ENCODE assay signal across 8 mouse cellular contexts in genomic region chr9:31997178-31998097, GRCm38 (mm10).
DNase-seq lines count a peak whose midpoint lies in the region; ATAC-seq and TF ChIP-seq lines count a peak whose summit lies in the region.

No protein-coding gene starts in this region.

- no peaks in the 10 kb centered on the region for H3K9me3 ChIP-seq in heart, embryonic 10.5 days

- peak; percentile 56 for ATAC-seq in megakaryocyte progenitor cell, adult 5-6 weeks (replicated peaks; ENCODE audit: poor library complexity)

- H3K27ac ChIP-seq in gastrocnemius, adult 2 months: peak overlapping the region; percentile 57
- H3K27ac ChIP-seq in heart, embryonic 10.5 days: peak overlapping the region; percentile 91

- peak overlapping the region; percentile 40 for H3K4me3 ChIP-seq in gastrocnemius, adult 2 months
- peak overlapping the region; percentile 45 for H3K4me3 ChIP-seq in heart, embryonic 10.5 days

- no peaks in the 10 kb centered on the region for H3K36me3 ChIP-seq in heart, embryonic 10.5 days

- 26% methylated on average over 25 of the region's 25 CpGs for WGBS in heart, embryonic 10.5 days

- no peak for TF ChIP-seq CTCF in gastrocnemius, adult 2 months (IDR thresholded peaks at IDR 0.05)

- intact Hi-C loops in gastrocnemius, adult 2 months (cut with DNase I): no loop called here

- no peak for DNase-seq in gastrocnemius, adult 2 months
- no peak for DNase-seq in gastrocnemius, postnatal 25 days
- DNase-seq in R1 (ENCODE audit: low read depth, low spot score): peak; percentile 27
- peak; percentile 91 for DNase-seq in heart, embryonic 10.5 days (ENCODE audit: low spot score)
- DNase-seq in layer of hippocampus, postnatal 10 days (ENCODE audit: low spot score in 2 of 2): peak; percentile 42 to 49
- DNase-seq in spleen, adult 18-20 months: no peak
- DNase-seq in ovary, postnatal 36 days (ENCODE audit: low spot score): no peak

- H3K4me1 ChIP-seq in heart, embryonic 10.5 days: peaks cover 54% of the 10 kb centered on the region

- no peaks in the 10 kb centered on the region for H3K27me3 ChIP-seq in heart, embryonic 10.5 days (ENCODE audit: insufficient read depth, poor library complexity, severe bottlenecking)

Comparison
In these comparisons a context has a peak if more than half of its experiments do, and no peak if none do; other contexts are left out.
1. DNase-seq: peak in R1 (single experiment), heart, embryonic 10.5 days (single experiment) and layer of hippocampus, postnatal 10 days (2 of 2); none in gastrocnemius, adult 2 months (single experiment), gastrocnemius, postnatal 25 days (single experiment), spleen, adult 18-20 months (0 of 2) and ovary, postnatal 36 days (single experiment).